Mouse (Mus musculus) lung, embryonic 16.5 days (tissue): ENCODE data around the gene Ppp2r5d. TPM values are rescaled to one million over a fixed set of nuclear protein-coding genes. Genes with fewer than 3 reads are reported as not detected.
A peak's percentile ranks its signal among the peaks of the same experiment; 100 is the strongest.

ENCODE experiments used
- ATAC-seq: fragments of 200-750 bp; cut with Nextera tagmentation; 2 replicates; pipeline ENCODE4 v1.8.0; 2017; ENCODE audit warnings: low read depth, mild to moderate bottlenecking, moderate library complexity
- H3K27ac ChIP-seq: fragments of 300-500 bp; sonication (generic); 2 replicates; pipeline ENCODE4 v1.5.1; 2014; ENCODE audit warnings: mild to moderate bottlenecking, control low read depth, low read length
- H3K27me3 ChIP-seq: fragments of 300-500 bp; sonication (generic); 2 replicates; pipeline ENCODE4 v1.6.1; 2014; ENCODE audit warnings: low read depth, low read length, mixed read lengths; ENCODE audit not compliant: control insufficient read depth, insufficient read depth
- H3K36me3 ChIP-seq: fragments of 300-500 bp; sonication (generic); 2 replicates; pipeline ENCODE4 v1.6.1; 2014; ENCODE audit warnings: low read length; ENCODE audit not compliant: control insufficient read depth, insufficient read depth
- H3K4me1 ChIP-seq: fragments of 300-500 bp; sonication (generic); replicated peaks from 2 replicates; pipeline ENCODE4 v1.6.1; 2014; ENCODE audit warnings: low read length, mixed read lengths; ENCODE audit not compliant: control insufficient read depth, insufficient read depth
- H3K4me2 ChIP-seq: fragments of 300-500 bp; sonication (generic); 2 replicates; pipeline ENCODE4 v1.6.1; 2014; ENCODE audit warnings: low read depth, low read length, control low read depth
- H3K4me3 ChIP-seq: fragments of 300-500 bp; sonication (generic); 2 replicates; pipeline ENCODE4 v1.5.1; 2014; ENCODE audit warnings: mild to moderate bottlenecking, low read length, control low read depth
- H3K9ac ChIP-seq: fragments of 300-500 bp; sonication (generic); 2 replicates; pipeline ENCODE4 v1.6.1; 2014; ENCODE audit warnings: low read length, control low read depth
- H3K9me3 ChIP-seq: fragments of 300-500 bp; sonication (generic); 2 replicates; pipeline ENCODE4 v1.6.1; 2016; ENCODE audit warnings: low read length; ENCODE audit not compliant: control insufficient read depth
- WGBS: fragments of 180-500 bp; shearing (Covaris S2); extraction: QIAGEN DNeasy Blood & Tissue Kit; methylation state at CpG from one replicate; pipeline ENCODE4 v1.1.7; 2014; 5-methylcytosine and 5-hydroxymethylcytosine counted together
- polyA plus RNA-seq: library from polyadenylated mRNA; unstranded; fragments of >200 nt; fragmentation: Nextera tagmentation; extraction: Ambion mirVana; gene quantifications from 2 replicates; pipeline ENCODE4 v1.2.1, GENCODE M21; 2015

Gene Ppp2r5d
- polyA plus RNA-seq, 1 experiment from 2014 or later = 94.7 TPM

- under 1% methylated on average over 19 of the region's 19 CpGs for WGBS
These were observed 58.6 kb downstream of the Ppp2r5d start for GRCm38 (mm10) chr17:46646322-46646662.

GRCm38 (mm10) chr17:46645561-46646321 is 59.2 kb downstream of the Ppp2r5d start, which contains the start of the genes Klc4 and Mrpl2:
Gene Klc4, minus strand, starts transcription at chr17:46646022.
Gene Mrpl2, plus strand, starts transcription at chr17:46646229.
- Histone ChIP-seq H3K36me3 (peaks cover 5% of the 10 kb centered on the region; the same call in 1 of the 2 replicates), H3K4me1 (peaks cover 27% of the 10 kb centered on the region), H3K9me3 (no peaks in the 10 kb centered on the region), H3K4me3 (peak within 1 kb of the TSS; percentile 92), H3K27ac (peak within 1 kb of the TSS; percentile 82), H3K9ac (peak within 1 kb of the TSS; percentile 89), H3K4me2 (peak within 1 kb of the TSS; percentile 94), H3K27me3 (no peaks in the 10 kb centered on the region)
- WGBS = under 1% methylated on average over 53 of the region's 53 CpGs
- peak; percentile 75 for ATAC-seq

More at GRCm38 (mm10) chr17:46646322-46646662, 58.6 kb downstream of the Ppp2r5d start:
- peak overlapping the region; percentile 76 for H3K27ac ChIP-seq
- H3K4me1 ChIP-seq = peaks cover 30% of the 10 kb centered on the region
- H3K36me3 ChIP-seq = peaks cover 5% of the 10 kb centered on the region; the same call in 1 of the 2 replicates
- H3K27me3 ChIP-seq = no peaks in the 10 kb centered on the region
- no peak for ATAC-seq
- H3K9me3 ChIP-seq = no peaks in the 10 kb centered on the region
- H3K4me3 ChIP-seq = peak overlapping the region; percentile 92
- H3K4me2 ChIP-seq = peak overlapping the region; percentile 92
- peak overlapping the region; percentile 89 for H3K9ac ChIP-seq

- H3K9ac ChIP-seq = peak overlapping the region; percentile 80
- H3K4me2 ChIP-seq = peak overlapping the region; percentile 94
- peaks cover 27% of the 10 kb centered on the region for H3K4me1 ChIP-seq
- 5% methylated on average over 10 of the region's 11 CpGs for WGBS
- ATAC-seq = peak; percentile 11; the same call in 1 of the 2 replicates
- peaks cover 5% of the 10 kb centered on the region; the same call in 1 of the 2 replicates for H3K36me3 ChIP-seq
- no peaks in the 10 kb centered on the region for H3K27me3 ChIP-seq
- peak overlapping the region; percentile 92 for H3K4me3 ChIP-seq
- H3K9me3 ChIP-seq = no peaks in the 10 kb centered on the region
- peak overlapping the region; percentile 82 for H3K27ac ChIP-seq
These were observed 59.9 kb downstream of the Ppp2r5d start for GRCm38 (mm10) chr17:46644916-46645475.

GRCm38 (mm10) chr17:46644152-46644805 is 60.6 kb downstream of the Ppp2r5d start:
- Histone ChIP-seq H3K9me3 (no peaks in the 10 kb centered on the region), H3K27me3 (no peaks in the 10 kb centered on the region), H3K4me1 (peaks cover 21% of the 10 kb centered on the region), H3K27ac (no peak overlapping the region), H3K4me2 (peak overlapping the region; percentile 94), H3K36me3 (peaks cover 5% of the 10 kb centered on the region; the same call in 1 of the 2 replicates), H3K4me3 (peak overlapping the region; percentile 92), H3K9ac (peak overlapping the region; percentile 80)
- no peak for ATAC-seq
- WGBS = 85% methylated on average over 12 of the region's 12 CpGs

GRCm38 (mm10) chr17:46642060-46642459 is 62.9 kb downstream of the Ppp2r5d start:
- Histone ChIP-seq H3K9me3 (no peaks in the 10 kb centered on the region), H3K4me1 (peaks cover 22% of the 10 kb centered on the region), H3K27me3 (no peaks in the 10 kb centered on the region), H3K36me3 (peaks cover 5% of the 10 kb centered on the region), H3K9ac (no peak overlapping the region), H3K4me3 (no peak overlapping the region), H3K4me2 (no peak overlapping the region), H3K27ac (no peak overlapping the region)
- ATAC-seq = no peak
- WGBS = 86% methylated on average over 17 of the region's 17 CpGs

GRCm38 (mm10) chr17:46639929-46640328 is 65.0 kb downstream of the Ppp2r5d start:
- no peak overlapping the region for H3K4me2 ChIP-seq
- H3K4me3 ChIP-seq = no peak overlapping the region
- H3K27ac ChIP-seq = no peak overlapping the region
- H3K27me3 ChIP-seq = no peaks in the 10 kb centered on the region
- H3K36me3 ChIP-seq = peaks cover 7% of the 10 kb centered on the region
- no peak overlapping the region for H3K9ac ChIP-seq
- H3K9me3 ChIP-seq = no peaks in the 10 kb centered on the region
- H3K4me1 ChIP-seq = peaks cover 15% of the 10 kb centered on the region
- 77% methylated on average over 9 of the region's 9 CpGs for WGBS
- no peak for ATAC-seq

GRCm38 (mm10) chr17:46636831-46637523 is 67.9 kb downstream of the Ppp2r5d start:
- H3K4me3 ChIP-seq = no peak overlapping the region
- peak overlapping the region; percentile 39 for H3K4me2 ChIP-seq
- H3K9ac ChIP-seq = no peak overlapping the region; the same call in 1 of the 2 replicates
- H3K27me3 ChIP-seq = no peaks in the 10 kb centered on the region
- H3K36me3 ChIP-seq = peaks cover 7% of the 10 kb centered on the region
- H3K4me1 ChIP-seq = peaks cover 7% of the 10 kb centered on the region
- ATAC-seq = peak; percentile 60
- H3K27ac ChIP-seq = no peak overlapping the region
- WGBS = 16% methylated on average over 15 of the region's 15 CpGs
- no peaks in the 10 kb centered on the region for H3K9me3 ChIP-seq
